In genomic region chr17:30611221-30612074, GRCm38 (mm10) we compare ENCODE assay signal across 8 mouse cellular contexts. TPM values are rescaled to one million over a fixed set of nuclear protein-coding genes. Genes with fewer than 3 reads are reported as not detected.
DNase-seq lines count a peak whose midpoint lies in the region; ATAC-seq and TF ChIP-seq lines count a peak whose summit lies in the region.

No protein-coding gene starts in this region.

- peaks cover 21% of the 10 kb centered on the region for H3K4me1 ChIP-seq in kidney, adult 2 months (ENCODE audit: control insufficient read depth, insufficient read depth, low read length)
- H3K4me1 ChIP-seq in MEL (ENCODE audit: control insufficient read depth in 1 of 2, insufficient read depth in 2 of 2, low read length in 2 of 2): peaks cover 38% of the 10 kb centered on the region in 2 experiments
- H3K4me1 ChIP-seq in forebrain, embryonic 16.5 days (replicated peaks; ENCODE audit: control insufficient read depth, insufficient read depth, low read length): peaks cover 18% of the 10 kb centered on the region
- peaks cover 89% of the 10 kb centered on the region for H3K4me1 ChIP-seq in liver, embryonic 13.5 days (replicated peaks)

- TF ChIP-seq CTCF in kidney, adult 2 months (conservative IDR thresholded peaks at IDR 0.05; ENCODE audit: insufficient read depth, insufficient read length, low read depth, low read length): no peak
- no peak for TF ChIP-seq CTCF in MEL (IDR thresholded peaks at IDR 0.05 in 2 of 3, conservative IDR thresholded peaks at IDR 0.05 in 1 of 3; ENCODE audit: control insufficient read depth in 1 of 3, insufficient read depth in 1 of 3, low read depth in 2 of 3, low read length in 3 of 3, poor library complexity in 1 of 3, severe bottlenecking in 1 of 3)

- WGBS in kidney, adult 2 months: 23% methylated on average over 18 of the region's 18 CpGs
- 23% methylated on average over 18 of the region's 18 CpGs for WGBS in forebrain, embryonic 16.5 days
- 16% methylated on average over 18 of the region's 18 CpGs for WGBS in liver, embryonic 13.5 days (ENCODE audit: insufficient replicate concordance)

- H3K9ac ChIP-seq in MEL (ENCODE audit: control insufficient read depth, low read depth, low read length, poor library complexity, severe bottlenecking): peak overlapping the region; percentile 90
- H3K9ac ChIP-seq in forebrain, embryonic 16.5 days (replicated peaks; ENCODE audit: low read depth, low read length): peak overlapping the region; percentile 86
- peak overlapping the region; percentile 94 for H3K9ac ChIP-seq in liver, embryonic 13.5 days

- H3K9me3 ChIP-seq in MEL (replicated peaks; ENCODE audit: insufficient read depth, low read length): no peaks in the 10 kb centered on the region
- no peaks in the 10 kb centered on the region for H3K9me3 ChIP-seq in forebrain, embryonic 16.5 days (ENCODE audit: control insufficient read depth, low read length)
- no peaks in the 10 kb centered on the region for H3K9me3 ChIP-seq in liver, embryonic 13.5 days (replicated peaks)

- H3K27me3 ChIP-seq in kidney, adult 2 months (replicated peaks; ENCODE audit: control insufficient read depth, insufficient read depth, low read length): no peaks in the 10 kb centered on the region
- no peaks in the 10 kb centered on the region for H3K27me3 ChIP-seq in MEL (ENCODE audit: control insufficient read depth in 1 of 2, insufficient read depth in 2 of 2, low read length in 2 of 2)
- no peaks in the 10 kb centered on the region for H3K27me3 ChIP-seq in forebrain, embryonic 16.5 days (replicated peaks; ENCODE audit: control insufficient read depth, insufficient read depth, low read length)
- H3K27me3 ChIP-seq in liver, embryonic 13.5 days: no peaks in the 10 kb centered on the region

- H3K79me2 ChIP-seq in MEL (ENCODE audit: control insufficient read depth, insufficient read depth, low read length, poor library complexity): peaks cover 44% of the 10 kb centered on the region

- H3K4me3 ChIP-seq in kidney, adult 2 months (ENCODE audit: insufficient read depth, low read depth, low read length): peak overlapping the region; percentile 94
- peak overlapping the region; percentile 89 to 96 for H3K4me3 ChIP-seq in MEL (ENCODE audit: control insufficient read depth in 1 of 2, insufficient read depth in 1 of 2, low read depth in 2 of 2, low read length in 2 of 2)
- peak overlapping the region; percentile 77 for H3K4me3 ChIP-seq in forebrain, embryonic 16.5 days (replicated peaks; ENCODE audit: low read length)
- peak overlapping the region; percentile 79 for H3K4me3 ChIP-seq in liver, embryonic 13.5 days (replicated peaks)

- H3K4me2 ChIP-seq in forebrain, embryonic 16.5 days (ENCODE audit: low read length): peak overlapping the region; percentile 77
- H3K4me2 ChIP-seq in liver, embryonic 13.5 days: peak overlapping the region; percentile 74

- no peak for TF ChIP-seq RAD21 in MEL (IDR thresholded peaks at IDR 0.05; ENCODE audit: low read depth, low read length)

- H3K27ac ChIP-seq in kidney, adult 2 months (ENCODE audit: insufficient read depth, low read depth, low read length): peak overlapping the region; percentile 89
- peak overlapping the region; percentile 89 for H3K27ac ChIP-seq in MEL (ENCODE audit: control insufficient read depth, low read depth, low read length)
- no peak overlapping the region for H3K27ac ChIP-seq in forebrain, embryonic 16.5 days (ENCODE audit: low read length)
- peak overlapping the region; percentile 94 for H3K27ac ChIP-seq in liver, embryonic 13.5 days

- intact Hi-C loops in left cerebral cortex, postnatal 14 days (cut with DNase I): no loop called here

- no peak for TF ChIP-seq EP300 in MEL (IDR thresholded peaks at IDR 0.05; ENCODE audit: low read depth in 1 of 2, low read length in 2 of 2)

- no peak for TF ChIP-seq POLR2A in kidney, adult 2 months (IDR thresholded peaks at IDR 0.05; ENCODE audit: low read depth, low read length)
- no peak for TF ChIP-seq POLR2A in MEL (IDR thresholded peaks at IDR 0.05; ENCODE audit: control insufficient read depth in 1 of 2, insufficient read depth in 1 of 2, low read depth in 1 of 2, low read length in 2 of 2, poor library complexity in 1 of 2)

- no peak for DNase-seq in kidney, adult 2 months
- DNase-seq in kidney, adult 8-10 months: no peak
- DNase-seq in MEL (ENCODE audit: low read depth, low spot score): no peak
- no peak for DNase-seq in liver, embryonic 13.5 days
- no peak for DNase-seq in left cerebral cortex, postnatal 14 days (ENCODE audit: low spot score in 2 of 2)
- DNase-seq in ovary, adult 18-20 months (ENCODE audit: low spot score): no peak
- DNase-seq in layer of hippocampus, adult 18-20 months (ENCODE audit: low spot score in 2 of 2): no peak

- no peaks in the 10 kb centered on the region for H3K36me3 ChIP-seq in kidney, adult 2 months (ENCODE audit: control insufficient read depth, insufficient read depth, low read length)
- peaks cover 6 to 52% of the 10 kb centered on the region in 2 experiments; a peak in 3 of 4 replicates for H3K36me3 ChIP-seq in MEL (ENCODE audit: control insufficient read depth in 1 of 2, insufficient read depth in 2 of 2, low read length in 2 of 2)
- H3K36me3 ChIP-seq in forebrain, embryonic 16.5 days (ENCODE audit: control insufficient read depth, insufficient read depth): no peaks in the 10 kb centered on the region
- H3K36me3 ChIP-seq in liver, embryonic 13.5 days: peaks cover 22% of the 10 kb centered on the region

- ATAC-seq in forebrain, embryonic 16.5 days: no peak
- 0 out of 2 replicates have a peak, but pooled peaks have one; percentile 6 for ATAC-seq in liver, embryonic 13.5 days (ENCODE audit: low read depth)

TF ChIP-seq in MEL, 35 proteins besides CTCF, POLR2A, EP300 and RAD21:
- TF ChIP-seq NRF1 (IDR thresholded peaks at IDR 0.05; ENCODE audit: insufficient read depth, low read depth, low read length, poor library complexity, severe bottlenecking) (no peak), TCF12 (IDR thresholded peaks at IDR 0.05; ENCODE audit: low read depth, low read length) (no peak), ZKSCAN1 (IDR thresholded peaks at IDR 0.05; ENCODE audit: low read depth, low read length) (no peak), TBP (IDR thresholded peaks at IDR 0.05; ENCODE audit: low read depth, low read length) (no peak), ELF1 (IDR thresholded peaks at IDR 0.05; ENCODE audit: low read depth, low read length) (no peak), ZNF384 (IDR thresholded peaks at IDR 0.05; ENCODE audit: low read depth, low read length) (no peak), MYC (IDR thresholded peaks at IDR 0.05; ENCODE audit: low read depth, low read length) (no peak), NELFE (IDR thresholded peaks at IDR 0.05; ENCODE audit: low read depth, low read length) (no peak), JUND (IDR thresholded peaks at IDR 0.05; ENCODE audit: low read depth, low read length) (no peak), HCFC1 (IDR thresholded peaks at IDR 0.05; ENCODE audit: low read depth, low read length) (no peak), UBTF (IDR thresholded peaks at IDR 0.05; ENCODE audit: borderline replicate concordance, insufficient read depth, low read depth, low read length) (no peak), ZC3H11A (IDR thresholded peaks at IDR 0.05; ENCODE audit: low read depth, low read length) (no peak), CHD1 (IDR thresholded peaks at IDR 0.05; ENCODE audit: low read depth, low read length) (no peak), E2F4 (IDR thresholded peaks at IDR 0.05; ENCODE audit: borderline replicate concordance, low read depth, low read length) (no peak), MXI1 (IDR thresholded peaks at IDR 0.05; ENCODE audit: low read depth, low read length) (no peak), CHD2 (IDR thresholded peaks at IDR 0.05; ENCODE audit: low read length) (no peak), USF1 (IDR thresholded peaks at IDR 0.05; ENCODE audit: low read depth, low read length) (no peak), KAT2A (conservative IDR thresholded peaks at IDR 0.05; ENCODE audit: low read depth, low read length) (no peak)
TF ChIP-seq in MEL: peak in this region for 0.

RNA-seq across cellular contexts. Expression of gene Dnah8, which starts 12.7 kb away (rescaled TPM):
- polyA plus RNA-seq in kidney, adult 2 months (2012; rRNA removed): 0.30 and 1.2 TPM in 2 replicates
- total RNA-seq in MEL (2012; rRNA removed): 12.3 and 15.4 TPM in 2 replicates
- polyA plus RNA-seq in MEL (2012; ENCODE audit: insufficient read depth in 1 of 2, insufficient read length in 2 of 2, low read depth in 1 of 2, low replicate concordance in 2 of 2, missing spikeins in 1 of 2): 100 to 1,000 TPM in 1 of 2 experiments, 10 to 100 TPM in 1; 19.5 to 143 TPM
- 1.6 and 2.0 TPM in 2 replicates for polyA plus RNA-seq in forebrain, embryonic 16.5 days (2015; fragmentation: Nextera tagmentation; extraction: Ambion mirVana)
- polyA plus RNA-seq in liver, embryonic 13.5 days (2015; fragmentation: Nextera tagmentation; extraction: Ambion mirVana): 1.4 and 1.5 TPM in 2 replicates
- total RNA-seq in left cerebral cortex, postnatal 14 days (2021): 1 to 10 TPM; 1.7 to 1.9 TPM
- 1 to 10 TPM; 1.7 to 3.1 TPM for total RNA-seq in layer of hippocampus, adult 18-20 months (2021)

RNA-seq across cellular contexts. Expression of gene Glo1, which starts 15.2 kb away (rescaled TPM):
- polyA plus RNA-seq in kidney, adult 2 months (2012; rRNA removed): 66.6 and 89.0 TPM in 2 replicates
- total RNA-seq in MEL (2012; rRNA removed): 258 and 260 TPM in 2 replicates
- polyA plus RNA-seq in MEL (2012; ENCODE audit: insufficient read depth in 1 of 2, insufficient read length in 2 of 2, low read depth in 1 of 2, low replicate concordance in 2 of 2, missing spikeins in 1 of 2): 100 to 1,000 TPM in 1 of 2 experiments, 10 to 100 TPM in 1; 58.5 to 288 TPM
- 156 and 176 TPM in 2 replicates for polyA plus RNA-seq in forebrain, embryonic 16.5 days (2015; fragmentation: Nextera tagmentation; extraction: Ambion mirVana)
- 289 and 332 TPM in 2 replicates for polyA plus RNA-seq in liver, embryonic 13.5 days (2015; fragmentation: Nextera tagmentation; extraction: Ambion mirVana)
- total RNA-seq in left cerebral cortex, postnatal 14 days (2021): 100 to 1,000 TPM; 131 to 136 TPM
- 100 to 1,000 TPM; 199 to 206 TPM for total RNA-seq in layer of hippocampus, adult 18-20 months (2021)

RNA-seq across cellular contexts. Expression of gene Btbd9, which starts 35.2 kb away (rescaled TPM):
- polyA plus RNA-seq in kidney, adult 2 months (2012; rRNA removed): 21.9 and 25.6 TPM in 2 replicates
- total RNA-seq in MEL (2012; rRNA removed): 24.7 and 28.8 TPM in 2 replicates
- polyA plus RNA-seq in MEL (2012; ENCODE audit: insufficient read depth in 1 of 2, insufficient read length in 2 of 2, low read depth in 1 of 2, low replicate concordance in 2 of 2, missing spikeins in 1 of 2): 10 to 100 TPM in 1 of 2 experiments, not detected in 1; 33.8 TPM
- 141 and 147 TPM in 2 replicates for polyA plus RNA-seq in forebrain, embryonic 16.5 days (2015; fragmentation: Nextera tagmentation; extraction: Ambion mirVana)
- 14.5 and 15.2 TPM in 2 replicates for polyA plus RNA-seq in liver, embryonic 13.5 days (2015; fragmentation: Nextera tagmentation; extraction: Ambion mirVana)
- total RNA-seq in left cerebral cortex, postnatal 14 days (2021): 10 to 100 TPM; 78.9 to 95.2 TPM
- total RNA-seq in layer of hippocampus, adult 18-20 months (2021): 100 to 1,000 TPM; 153 to 166 TPM
